Mouse (Mus musculus): Measurements from ENCODE around the gene Rdh5. TPM values are rescaled to one million over a fixed set of nuclear protein-coding genes. Genes with fewer than 3 reads are reported as not detected.

The Rdh5 gene
- polyA plus RNA-seq, 1 experiment = 21.8 TPM

GRCm38 (mm10) chr10:128911430-128911829 is 11.3 kb downstream of the Rdh5 start:
- Histone ChIP-seq H3K4me3 (ENCODE audit: control insufficient read depth, insufficient read depth, low read length) (no peak overlapping the region), H3K4me1 (replicated peaks; ENCODE audit: control insufficient read depth, insufficient read depth, low read length) (peaks cover 4% of the 10 kb centered on the region), H3K36me3 (ENCODE audit: control insufficient read depth, insufficient read depth, low read length) (no peaks in the 10 kb centered on the region), H3K27ac (ENCODE audit: control insufficient read depth, insufficient read depth, low read length) (no peak overlapping the region), H3K27me3 (ENCODE audit: control insufficient read depth, insufficient read depth, low read length) (peaks cover 26% of the 10 kb centered on the region)
- 44% methylated on average over 6 of the region's 6 CpGs for WGBS
- TF ChIP-seq CTCF (IDR thresholded peaks at IDR 0.05; ENCODE audit: borderline replicate concordance, control insufficient read depth, extremely low read depth, insufficient read depth, low read length, poor library complexity) (no peak), POLR2A (IDR thresholded peaks at IDR 0.05; ENCODE audit: control insufficient read depth, extremely low read depth, insufficient read depth, low read length, poor library complexity) (no peak)
- DNase-seq = no peak

- H3K4me3 ChIP-seq (ENCODE audit: control insufficient read depth, insufficient read depth, low read length) = peak overlapping the region; percentile 36
- WGBS = 6% methylated on average over 65 of the region's 66 CpGs
- H3K4me1 ChIP-seq (replicated peaks; ENCODE audit: control insufficient read depth, insufficient read depth, low read length) = peaks cover 4% of the 10 kb centered on the region
- TF ChIP-seq CTCF (IDR thresholded peaks at IDR 0.05; ENCODE audit: borderline replicate concordance, control insufficient read depth, extremely low read depth, insufficient read depth, low read length, poor library complexity) (no peak), POLR2A (IDR thresholded peaks at IDR 0.05; ENCODE audit: control insufficient read depth, extremely low read depth, insufficient read depth, low read length, poor library complexity) (no peak)
- H3K36me3 ChIP-seq (ENCODE audit: control insufficient read depth, insufficient read depth, low read length) = no peaks in the 10 kb centered on the region
- DNase-seq = no peak
- no peak overlapping the region for H3K27ac ChIP-seq (ENCODE audit: control insufficient read depth, insufficient read depth, low read length)
- H3K27me3 ChIP-seq (ENCODE audit: control insufficient read depth, insufficient read depth, low read length) = peaks cover 26% of the 10 kb centered on the region
These were observed 12.4 kb downstream of the Rdh5 start for GRCm38 (mm10) chr10:128910066-128910841.

DNA sequence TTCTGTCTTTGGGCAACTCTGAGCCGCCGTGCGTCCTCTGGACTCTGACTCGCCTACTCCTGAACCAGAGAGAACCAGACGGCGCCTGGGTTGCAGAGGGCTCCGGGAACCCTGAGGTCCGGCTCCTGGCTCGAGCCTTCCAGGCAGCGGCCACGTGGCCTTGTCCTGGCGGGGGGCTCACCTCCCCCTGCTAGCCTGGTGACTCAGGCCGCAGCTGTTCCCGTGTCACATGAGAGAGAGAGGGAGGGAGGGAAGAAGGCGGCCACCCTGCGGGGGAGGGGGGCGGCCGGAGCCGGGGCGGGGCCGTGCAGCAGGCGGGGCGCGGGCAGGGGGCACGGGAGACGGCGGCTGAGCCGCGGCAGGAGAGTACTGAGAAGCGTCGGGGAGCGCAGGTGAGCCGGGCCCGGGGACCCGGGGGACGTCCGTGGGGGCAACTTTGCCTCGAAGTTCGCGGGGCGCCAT is 13.1 kb downstream of the Rdh5 start:
- Histone ChIP-seq H3K4me3 (ENCODE audit: control insufficient read depth, insufficient read depth, low read length) (peak overlapping the region; percentile 36), H3K27ac (ENCODE audit: control insufficient read depth, insufficient read depth, low read length) (peak overlapping the region; percentile 37; the same call in 1 of the 2 replicates), H3K27me3 (ENCODE audit: control insufficient read depth, insufficient read depth, low read length) (peaks cover 26% of the 10 kb centered on the region), H3K36me3 (ENCODE audit: control insufficient read depth, insufficient read depth, low read length) (no peaks in the 10 kb centered on the region), H3K4me1 (replicated peaks; ENCODE audit: control insufficient read depth, insufficient read depth, low read length) (peaks cover 4% of the 10 kb centered on the region)
- no peak for DNase-seq
- TF ChIP-seq CTCF (IDR thresholded peaks at IDR 0.05; ENCODE audit: borderline replicate concordance, control insufficient read depth, extremely low read depth, insufficient read depth, low read length, poor library complexity) = no peak
- TF ChIP-seq POLR2A (IDR thresholded peaks at IDR 0.05; ENCODE audit: control insufficient read depth, extremely low read depth, insufficient read depth, low read length, poor library complexity) = no peak
- 4% methylated on average over 39 of the region's 41 CpGs for WGBS

DNA sequence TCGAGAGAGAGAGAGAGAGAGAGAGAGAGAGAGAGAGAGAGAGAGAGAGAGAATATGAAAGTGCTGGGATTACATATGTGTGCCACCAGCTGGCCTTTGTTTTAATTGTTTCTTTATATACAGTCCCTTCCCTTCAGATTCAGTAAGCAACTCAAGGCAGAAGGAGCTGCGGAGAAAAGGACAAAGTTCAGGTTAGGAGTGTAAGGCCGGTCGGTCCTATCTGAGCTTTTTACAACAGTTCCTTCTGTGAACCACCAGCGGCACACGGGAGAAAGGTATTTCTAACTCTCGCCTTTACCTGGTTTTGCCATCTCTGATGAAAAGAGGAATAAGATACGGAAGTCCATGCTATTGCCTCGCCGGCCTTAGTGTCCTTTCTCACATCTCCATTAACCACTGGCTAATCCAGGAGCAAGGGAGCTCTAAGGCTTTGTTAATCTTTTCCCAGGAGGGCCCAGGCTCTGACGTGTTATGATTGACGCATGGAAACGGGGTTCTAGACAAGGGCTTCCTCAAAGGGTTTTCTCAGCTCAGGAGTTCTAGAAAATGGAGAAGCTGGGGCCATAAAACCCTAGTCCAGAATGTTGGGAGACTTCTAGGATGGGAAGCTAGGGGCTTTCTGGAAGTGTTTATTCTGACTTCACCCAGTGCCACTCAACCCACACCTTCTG is 13.8 kb downstream of the Rdh5 start:
- WGBS = 81% methylated on average over 13 of the region's 13 CpGs
- H3K36me3 ChIP-seq (ENCODE audit: control insufficient read depth, insufficient read depth, low read length) = no peaks in the 10 kb centered on the region
- peaks cover 4% of the 10 kb centered on the region for H3K4me1 ChIP-seq (replicated peaks; ENCODE audit: control insufficient read depth, insufficient read depth, low read length)
- no peak overlapping the region for H3K4me3 ChIP-seq (ENCODE audit: control insufficient read depth, insufficient read depth, low read length)
- peak overlapping the region; percentile 37; the same call in 1 of the 2 replicates for H3K27ac ChIP-seq (ENCODE audit: control insufficient read depth, insufficient read depth, low read length)
- TF ChIP-seq POLR2A (IDR thresholded peaks at IDR 0.05; ENCODE audit: control insufficient read depth, extremely low read depth, insufficient read depth, low read length, poor library complexity) (no peak), CTCF (IDR thresholded peaks at IDR 0.05; ENCODE audit: borderline replicate concordance, control insufficient read depth, extremely low read depth, insufficient read depth, low read length, poor library complexity) (no peak)
- peaks cover 26% of the 10 kb centered on the region for H3K27me3 ChIP-seq (ENCODE audit: control insufficient read depth, insufficient read depth, low read length)
- DNase-seq = no peak

DNA sequence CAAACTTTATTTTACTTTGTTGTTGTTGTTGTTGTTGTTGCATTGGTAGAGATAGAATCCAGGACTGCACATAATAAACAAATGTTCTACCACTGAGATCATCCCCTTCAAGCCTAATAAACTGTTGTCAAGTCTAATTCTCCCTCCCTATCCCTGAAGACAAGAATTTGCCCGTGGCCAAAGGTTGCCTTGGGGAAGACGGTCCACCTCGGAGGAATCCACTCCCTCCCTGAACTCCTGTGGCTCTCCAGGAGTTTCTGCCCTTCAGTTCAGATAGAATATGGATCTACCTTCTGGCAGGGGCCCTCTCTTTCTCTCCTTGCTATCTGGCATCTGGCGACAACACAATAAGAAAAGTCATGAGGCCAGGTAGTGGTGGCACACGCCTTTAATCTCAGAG is 17.9 kb downstream of the Rdh5 start:
- WGBS = 95% methylated on average over 5 of the region's 5 CpGs
- TF ChIP-seq POLR2A (IDR thresholded peaks at IDR 0.05; ENCODE audit: control insufficient read depth, extremely low read depth, insufficient read depth, low read length, poor library complexity) (no peak), CTCF (IDR thresholded peaks at IDR 0.05; ENCODE audit: borderline replicate concordance, control insufficient read depth, extremely low read depth, insufficient read depth, low read length, poor library complexity) (no peak)
- H3K27ac ChIP-seq (ENCODE audit: control insufficient read depth, insufficient read depth, low read length) = no peak overlapping the region
- H3K4me1 ChIP-seq (replicated peaks; ENCODE audit: control insufficient read depth, insufficient read depth, low read length) = peaks cover 11% of the 10 kb centered on the region
- H3K4me3 ChIP-seq (ENCODE audit: control insufficient read depth, insufficient read depth, low read length) = no peak overlapping the region
- no peaks in the 10 kb centered on the region for H3K36me3 ChIP-seq (ENCODE audit: control insufficient read depth, insufficient read depth, low read length)
- DNase-seq = no peak
- H3K27me3 ChIP-seq (ENCODE audit: control insufficient read depth, insufficient read depth, low read length) = peaks cover 14% of the 10 kb centered on the region

- Histone ChIP-seq H3K27me3 (ENCODE audit: control insufficient read depth, insufficient read depth, low read length) (no peaks in the 10 kb centered on the region), H3K4me3 (ENCODE audit: control insufficient read depth, insufficient read depth, low read length) (no peak overlapping the region), H3K4me1 (replicated peaks; ENCODE audit: control insufficient read depth, insufficient read depth, low read length) (peaks cover 11% of the 10 kb centered on the region), H3K27ac (ENCODE audit: control insufficient read depth, insufficient read depth, low read length) (no peak overlapping the region), H3K36me3 (ENCODE audit: control insufficient read depth, insufficient read depth, low read length) (no peaks in the 10 kb centered on the region)
- 15% methylated on average over 3 of the region's 3 CpGs for WGBS
- TF ChIP-seq POLR2A (IDR thresholded peaks at IDR 0.05; ENCODE audit: control insufficient read depth, extremely low read depth, insufficient read depth, low read length, poor library complexity) = no peak
- TF ChIP-seq CTCF (IDR thresholded peaks at IDR 0.05; ENCODE audit: borderline replicate concordance, control insufficient read depth, extremely low read depth, insufficient read depth, low read length, poor library complexity) = no peak
- DNase-seq = no peak
These were observed 20.2 kb downstream of the Rdh5 start for GRCm38 (mm10) chr10:128902409-128902988.

Measured in thymus, adult 2 months (tissue).